Mouse (Mus musculus) large intestine, adult 2 months (tissue): Measurements from ENCODE around the gene Camk2b. TPM values are rescaled to one million over a fixed set of nuclear protein-coding genes. Genes with fewer than 3 reads are reported as not detected.
"Not testable (repeated sequence)": the region's sequence is repeated elsewhere in the genome, so short reads cannot be mapped to it uniquely, and the experiment has no call there.

Experiments used
- DNase-seq: peaks from one replicate; pipeline ENCODE4 v3.0.0-alpha.2; 2012; ENCODE audit warnings: low read depth, low spot score
- WGBS: fragments of 180-500 bp; shearing (Covaris S2); methylation state at CpG from one replicate; pipeline ENCODE4 v1.1.7; 2018; 5-methylcytosine and 5-hydroxymethylcytosine counted together
- polyA plus RNA-seq: library from polyadenylated mRNA; depleted of rRNA; stranded (reverse); fragments of >200 nt; gene quantifications from 2 replicates; pipeline ENCODE4 v1.2.3, GENCODE M21; 2012; rRNA removed

Camk2b gene
- polyA plus RNA-seq, 1 experiment = 5.0 TPM

DNA sequence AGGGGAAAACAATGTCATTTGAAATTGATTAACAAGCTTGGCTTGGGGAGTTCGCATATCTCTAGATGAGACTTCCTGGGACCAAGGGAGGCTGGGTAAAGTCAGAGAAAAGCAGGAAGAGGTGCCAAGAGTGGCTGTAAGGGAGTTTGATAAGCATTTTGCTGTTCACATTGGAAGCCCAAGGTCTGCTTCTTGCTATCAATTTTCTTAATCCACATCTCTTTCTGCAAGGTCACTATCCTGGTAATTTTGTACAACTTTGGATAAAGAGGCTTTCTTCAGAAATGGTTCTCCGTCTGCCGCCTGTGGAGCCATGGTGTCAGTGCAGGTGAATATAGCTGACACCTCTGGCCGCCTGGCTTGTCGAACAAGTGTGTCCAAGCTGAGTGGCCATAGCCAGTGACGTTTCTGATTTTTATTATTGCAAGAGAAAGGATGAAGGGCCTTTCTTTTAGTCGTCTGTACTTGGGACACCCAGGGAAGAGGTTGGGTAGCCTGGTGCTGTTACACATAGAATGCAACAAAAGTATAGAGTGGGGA lies 111.1 kb downstream of the Camk2b start:
- 5% methylated on average over 7 of the region's 7 CpGs for WGBS
- peak; percentile 43 for DNase-seq

DNA sequence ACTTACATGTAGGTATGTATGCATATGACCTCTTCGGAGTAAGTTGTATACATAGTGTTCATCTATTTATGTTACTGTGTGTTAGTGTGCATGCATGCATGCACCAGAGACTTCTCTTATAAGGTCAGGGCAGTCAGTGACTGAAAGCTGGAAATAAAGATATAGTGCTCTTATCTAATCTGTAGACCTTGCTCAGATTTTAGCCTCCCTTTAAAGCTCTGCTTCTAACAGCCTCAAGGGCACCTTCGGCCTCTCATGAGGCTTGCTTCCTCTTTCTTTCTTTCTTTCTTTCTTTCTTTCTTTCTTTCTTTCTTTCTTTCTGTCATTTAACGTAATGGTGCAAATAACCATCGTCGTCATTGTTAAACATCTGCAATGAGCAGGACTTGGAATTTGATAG lies 111.7 kb downstream of the Camk2b start:
- no peak for DNase-seq
- WGBS = 73% methylated on average over 5 of the region's 5 CpGs

DNA sequence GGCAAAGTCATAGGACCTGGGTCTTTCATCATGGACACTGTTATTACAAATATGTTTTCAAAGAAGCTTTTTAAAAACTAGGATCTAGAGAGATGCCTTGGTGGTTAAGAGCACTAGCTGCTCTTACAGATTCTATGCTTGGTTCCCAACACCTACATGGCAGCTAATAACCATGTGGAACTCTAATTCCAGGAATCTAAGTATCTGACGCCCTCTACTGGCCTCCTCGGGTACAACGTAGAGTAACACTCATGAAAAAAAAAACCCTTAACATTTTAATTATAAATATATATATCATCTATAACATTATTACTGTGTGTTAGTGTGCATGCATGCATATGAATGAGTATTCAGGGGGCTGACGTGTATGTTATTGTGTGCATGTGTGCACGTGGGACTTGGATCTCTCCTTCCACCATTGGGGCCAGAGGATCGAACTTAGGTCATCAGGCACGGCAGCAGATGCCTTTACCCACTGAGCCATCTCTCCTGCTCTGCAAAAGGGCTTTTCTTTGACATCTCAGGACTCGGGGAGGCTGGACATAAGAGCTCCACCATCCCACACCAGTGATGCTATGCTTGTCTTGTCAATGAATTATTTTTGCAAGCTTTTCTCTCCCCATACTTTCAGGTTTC lies 112.9 kb downstream of the Camk2b start:
- 45% methylated on average over 8 of the region's 8 CpGs for WGBS
- DNase-seq = no peak

DNA sequence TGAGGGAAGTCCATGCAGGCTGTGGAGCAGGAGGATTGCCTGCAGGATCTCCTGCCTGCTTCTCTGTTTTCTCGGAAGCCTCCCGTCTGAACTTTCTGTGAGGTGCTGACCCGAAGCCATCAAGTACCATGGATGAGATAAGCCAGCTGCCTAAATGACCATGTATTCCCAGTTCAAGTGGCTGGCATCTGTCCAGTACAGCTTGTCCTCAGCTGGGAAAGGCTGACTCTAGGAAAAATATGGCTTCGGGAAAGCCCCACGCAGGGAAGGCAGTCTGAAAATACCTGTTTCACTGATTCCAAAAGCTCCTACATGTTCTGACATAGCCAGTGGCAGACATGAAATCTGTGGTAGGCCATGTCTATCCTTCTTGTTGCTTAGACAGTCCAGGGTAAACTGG lies 113.7 kb downstream of the Camk2b start:
- 41% methylated on average over 5 of the region's 5 CpGs for WGBS
- DNase-seq = no peak

DNA sequence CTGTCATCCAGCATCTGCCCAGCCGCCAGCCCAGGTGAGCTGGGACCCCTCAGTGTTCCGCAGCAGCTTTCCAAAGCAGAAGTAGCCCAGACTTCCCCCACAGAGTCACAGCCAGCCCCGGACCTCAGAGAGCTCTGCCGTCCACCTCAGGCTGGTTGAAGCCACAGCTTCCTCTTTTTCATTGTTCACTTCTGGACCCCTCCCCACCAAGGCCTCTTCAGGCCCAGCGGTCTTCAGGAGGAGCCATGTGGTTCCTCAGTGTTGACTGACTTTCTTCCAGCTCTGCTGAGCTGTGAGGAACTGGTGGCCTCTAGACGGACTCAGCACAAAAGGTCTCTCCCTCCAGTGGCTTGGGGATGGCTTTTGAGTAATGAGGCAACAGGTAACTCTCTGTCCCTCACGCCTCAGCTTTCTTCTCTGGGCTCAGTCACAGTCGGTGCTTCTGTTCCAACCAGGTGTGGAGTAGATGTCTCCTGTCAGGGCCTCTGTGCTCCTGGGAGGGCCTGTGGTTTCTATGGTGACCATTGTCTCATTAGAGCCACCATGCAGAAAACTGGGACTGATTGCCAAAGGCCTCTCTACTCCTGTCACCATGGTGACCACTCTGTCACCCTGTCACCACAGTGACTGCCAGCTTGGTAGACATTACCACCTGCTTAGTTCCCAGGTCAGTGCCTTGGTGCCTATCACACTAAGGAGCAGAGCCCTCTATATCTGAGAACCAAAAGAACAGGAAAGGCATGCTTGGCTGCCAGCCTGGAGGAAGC lies 116.4 kb downstream of the Camk2b start, which contains the start of gene Gck:
TSS of gene Gck (minus strand) at position 496 of the 767 bp plus-strand sequence.
- DNase-seq = no peak
- 74% methylated on average over 8 of the region's 8 CpGs for WGBS

DNA sequence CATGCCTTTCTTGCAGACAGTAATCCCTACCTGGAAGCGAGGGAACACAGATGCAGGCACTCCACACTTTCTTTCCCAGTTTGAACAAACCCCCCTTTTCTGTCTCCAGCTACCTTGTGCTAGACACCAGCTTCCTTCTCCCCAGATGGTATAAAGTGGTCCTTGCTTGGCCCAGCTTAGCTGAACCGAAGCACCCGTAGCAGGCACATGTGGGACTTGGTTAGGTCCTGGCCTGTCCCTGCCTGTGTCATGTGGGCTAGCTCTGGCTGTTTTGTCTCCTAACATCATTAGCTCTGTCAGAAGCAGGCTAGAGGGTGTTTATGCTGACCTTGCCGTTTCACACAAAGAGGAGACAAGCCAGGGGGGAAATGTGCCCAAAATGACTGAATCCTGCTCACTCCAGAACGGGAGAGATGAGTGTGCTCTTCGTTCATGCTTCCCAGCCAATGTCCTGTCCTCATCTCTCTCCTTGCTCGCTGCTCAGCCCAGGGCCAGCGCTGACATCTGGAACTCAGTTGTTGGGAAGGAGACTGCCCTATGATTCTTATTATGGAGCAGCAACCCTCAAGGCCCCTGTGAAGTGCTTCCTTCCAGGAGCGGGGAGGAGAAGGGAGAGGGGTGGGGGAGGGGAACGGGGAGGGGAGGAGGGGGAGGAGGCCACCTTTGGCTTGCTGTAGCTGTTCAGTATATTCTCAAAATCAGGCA lies 117.5 kb downstream of the Camk2b start:
- DNase-seq = no peak
- WGBS = 64% methylated on average over 10 of the region's 10 CpGs

DNA sequence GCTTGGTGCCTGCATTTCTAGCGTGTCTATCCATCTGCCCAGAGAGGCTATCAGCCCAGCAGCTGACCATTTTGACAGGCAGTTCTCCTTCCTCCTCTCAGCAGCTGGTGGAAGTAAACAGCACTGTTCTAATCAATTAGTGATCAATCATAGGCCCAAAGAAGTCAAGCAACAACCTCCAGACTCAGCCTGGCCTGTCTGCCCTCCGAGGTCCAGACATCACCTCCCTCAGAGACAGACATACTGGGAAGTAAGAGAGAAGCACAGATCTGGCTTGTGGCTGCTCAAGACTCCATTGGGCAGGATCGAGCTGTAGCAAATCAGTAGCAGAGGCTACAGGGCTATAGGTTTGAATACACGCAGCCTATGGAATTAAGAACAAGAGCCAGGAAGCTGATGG lies 118.4 kb downstream of the Camk2b start:
- DNase-seq = no peak
- WGBS = 67% methylated on average over 4 of the region's 4 CpGs

DNA sequence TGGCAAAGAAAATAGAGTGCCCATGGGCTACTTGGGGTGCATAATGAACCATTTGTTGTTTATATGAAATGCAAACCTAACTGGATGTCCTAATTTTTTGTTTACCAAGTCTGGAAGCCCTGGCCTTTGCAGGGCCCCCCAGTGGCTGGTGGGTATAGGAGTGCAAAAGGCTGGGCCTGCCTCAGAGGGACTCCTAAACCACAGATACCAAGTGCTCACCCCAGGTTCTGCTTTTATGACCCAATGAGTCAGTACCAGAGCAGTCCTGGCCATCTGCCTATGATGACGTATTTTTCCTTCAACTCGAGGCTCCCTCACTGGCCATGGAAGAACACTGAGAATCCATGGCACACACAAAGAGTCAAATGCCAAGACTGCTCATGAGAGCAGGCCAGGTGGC lies 121.1 kb downstream of the Camk2b start:
- WGBS = 22% methylated on average over 2 of the region's 2 CpGs
- no peak for DNase-seq

DNA sequence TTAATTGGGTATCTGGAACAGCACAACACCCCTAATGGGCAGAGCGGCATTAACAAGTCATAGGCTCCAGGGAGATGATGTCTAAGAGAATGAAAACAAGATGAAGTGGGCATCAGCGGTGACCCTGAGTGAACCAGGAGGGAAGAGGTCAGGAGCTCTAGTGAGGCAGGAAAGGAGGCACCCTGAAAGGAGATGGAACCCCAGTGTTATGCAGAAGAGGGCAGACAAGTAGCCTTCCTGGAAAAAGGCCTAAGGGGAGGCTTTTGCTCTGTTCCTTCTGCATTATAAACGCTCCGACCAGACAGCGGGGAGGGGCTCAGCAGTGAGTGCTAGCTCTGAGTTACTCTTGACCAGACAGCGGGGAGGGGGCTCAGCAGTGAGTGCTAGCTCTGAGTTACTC lies 123.2 kb downstream of the Camk2b start:
- WGBS = 83% methylated on average over 6 of the region's 6 CpGs

DNA sequence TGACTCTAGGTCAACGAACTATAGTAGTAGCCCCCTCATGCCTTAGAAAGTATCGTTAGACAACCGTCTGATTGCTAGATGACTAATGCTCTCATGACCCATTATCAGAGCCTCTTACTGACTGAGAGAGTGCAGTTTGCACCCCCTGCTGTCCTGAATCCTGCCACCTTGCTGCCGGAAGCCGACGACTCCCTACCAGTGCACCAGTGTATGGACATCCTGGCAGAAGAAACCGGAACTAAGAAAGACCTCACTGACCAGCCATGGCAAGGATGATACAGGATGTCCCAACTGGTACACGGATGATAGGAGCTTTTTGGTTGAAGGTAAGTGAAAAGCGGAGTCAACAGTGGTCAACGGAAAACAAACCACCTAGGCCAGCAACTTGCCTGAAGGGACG lies 131.6 kb downstream of the Camk2b start:
- DNase-seq = not testable (repeated sequence)
- WGBS = 92% methylated on average over 11 of the region's 11 CpGs

More for the DNA sequence above, 123.2 kb downstream of the Camk2b start:
- no peak for DNase-seq

DNA sequence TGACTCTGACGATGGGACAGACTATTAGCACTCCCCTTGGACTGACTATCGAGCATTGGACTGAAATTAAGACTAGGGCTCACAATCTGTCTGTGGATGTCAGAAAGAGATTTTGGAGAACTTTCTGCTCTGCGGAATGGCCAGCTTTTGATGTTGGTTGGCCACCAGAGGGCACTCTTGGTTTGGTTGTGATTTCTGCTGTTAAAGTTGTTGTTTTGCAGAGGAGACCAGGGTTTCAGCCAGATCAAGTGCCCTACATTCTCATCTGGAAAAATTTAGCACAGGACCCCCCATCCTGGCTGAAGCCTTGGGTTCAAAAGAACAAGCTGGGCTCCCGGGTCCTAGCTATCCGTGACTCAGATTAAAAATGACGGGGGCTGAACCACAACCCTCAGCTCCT lies 134.2 kb downstream of the Camk2b start:
- WGBS = 90% methylated on average over 6 of the region's 6 CpGs
- DNase-seq = not testable (repeated sequence)

DNA sequence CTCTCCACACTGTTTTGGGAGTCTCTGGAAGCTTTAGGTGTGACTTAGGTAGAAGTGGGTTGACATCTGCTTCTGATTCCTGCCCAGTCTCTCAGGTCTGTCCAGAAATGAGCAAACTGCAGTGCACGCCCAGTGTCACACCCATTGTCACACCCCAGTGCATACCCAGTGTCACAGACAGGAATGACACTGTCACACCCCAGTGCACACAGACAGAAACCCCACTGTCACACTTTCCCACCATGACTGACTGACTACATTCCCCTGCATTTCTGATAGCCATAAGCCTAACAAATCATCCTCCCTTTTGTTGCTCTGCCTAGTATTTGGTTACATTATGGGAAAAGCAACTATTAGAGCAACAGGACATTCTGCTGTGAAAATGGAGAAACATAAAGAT lies 135.6 kb downstream of the Camk2b start:
- DNase-seq = no peak
- WGBS = 41% methylated on average over 1 of the region's 1 CpGs

DNA sequence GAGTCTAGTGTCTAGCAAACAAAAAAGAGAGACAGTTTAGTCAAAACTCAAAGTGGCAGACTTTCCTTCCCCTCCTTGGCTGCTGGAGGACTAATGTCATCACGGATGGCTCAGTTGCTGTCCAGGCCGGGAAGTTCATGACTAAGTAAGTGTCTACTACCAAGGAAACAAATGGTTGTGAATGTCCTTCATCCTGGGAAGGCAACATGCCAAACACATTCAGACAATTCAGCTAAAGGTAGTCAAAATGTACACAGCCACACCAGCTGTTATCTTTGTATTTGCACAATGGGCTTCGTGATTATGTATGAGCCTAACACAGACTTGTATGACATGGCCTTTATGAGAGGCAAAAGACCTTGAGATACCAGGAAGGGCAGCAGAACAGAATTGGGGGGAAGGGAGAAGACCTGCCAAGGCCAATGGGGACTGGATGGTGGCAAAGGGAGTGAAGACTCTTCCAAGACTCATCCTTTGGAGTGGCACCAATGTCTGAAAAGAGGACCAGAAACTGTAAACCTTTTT lies 139.4 kb downstream of the Camk2b start:
- DNase-seq = no peak
- 53% methylated on average over 3 of the region's 3 CpGs for WGBS

DNA sequence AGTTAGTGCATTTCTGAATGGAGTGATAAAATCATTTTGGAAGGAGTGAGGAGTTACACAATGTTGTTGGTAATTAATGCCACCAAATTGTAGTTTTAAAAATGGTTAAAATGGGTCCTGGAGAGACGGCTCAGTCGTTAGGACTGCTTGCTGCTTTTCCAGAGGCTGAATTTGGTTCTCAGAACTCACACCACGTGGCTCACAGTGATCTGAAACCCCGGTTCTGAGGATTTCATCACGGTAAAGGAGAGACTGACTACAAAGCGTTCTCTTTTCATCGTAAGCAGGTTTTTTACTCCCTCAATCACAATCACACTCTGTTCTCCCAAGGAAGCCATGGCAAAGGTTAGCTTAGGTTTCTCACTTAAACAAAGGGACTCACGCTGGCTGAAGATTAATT lies 141.5 kb downstream of the Camk2b start:
- no peak for DNase-seq
- 59% methylated on average over 8 of the region's 8 CpGs for WGBS

DNA sequence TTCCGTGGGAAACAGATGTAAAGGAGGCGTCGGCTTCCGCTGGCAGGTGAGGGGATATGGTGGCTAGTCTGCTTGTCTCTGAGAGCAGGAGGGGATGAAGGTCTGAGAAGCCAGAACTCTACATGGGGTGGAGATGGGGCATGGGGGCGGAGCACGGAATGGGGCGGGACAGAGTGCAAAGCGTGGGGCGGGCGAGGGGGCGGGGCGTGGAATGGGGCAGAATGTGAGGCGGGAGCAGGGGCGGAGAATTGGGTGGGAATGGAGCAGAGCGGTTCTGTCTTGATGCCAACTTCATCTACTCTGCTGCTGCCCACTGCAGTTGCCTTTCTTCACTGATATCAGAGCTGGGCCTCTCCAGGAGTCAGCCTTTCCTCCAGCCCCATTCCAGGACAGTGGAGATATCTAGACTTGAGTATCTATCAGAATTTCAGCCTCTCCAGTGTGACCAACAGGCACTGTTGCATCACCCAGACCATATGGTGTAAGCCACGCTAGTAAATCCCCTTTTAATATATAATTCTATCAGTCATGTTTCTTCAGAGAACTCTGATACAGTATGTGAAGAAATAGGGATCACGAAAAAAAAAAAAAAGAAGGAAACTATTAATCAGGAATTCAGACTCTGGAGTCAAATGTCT lies 145.7 kb downstream of the Camk2b start:
- WGBS = 24% methylated on average over 17 of the region's 17 CpGs
- DNase-seq = no peak

Other genes with a start within 250 kb of the Camk2b start
- 30.8 and 41.7 TPM in 2 replicates for gene Polm, start 228.3 kb downstream of the Camk2b start, polyA plus RNA-seq
- gene Aebp1, start 204.4 kb downstream of the Camk2b start, polyA plus RNA-seq = 16.2 and 22.5 TPM in 2 replicates
- 153 and 179 TPM in 2 replicates for gene Pold2, start 188.1 kb downstream of the Camk2b start, polyA plus RNA-seq
- gene Myl7, start 167.6 kb downstream of the Camk2b start, polyA plus RNA-seq = 17.3 and 23.4 TPM in 2 replicates
- 0.42 and 0.66 TPM in 2 replicates for gene Gck, start 116.3 kb downstream of the Camk2b start, polyA plus RNA-seq
- gene Ykt6, start 110.7 kb downstream of the Camk2b start, polyA plus RNA-seq = 85.2 and 96.1 TPM in 2 replicates
- 0.07 and 0.34 TPM in 2 replicates for gene A730071L15Rik, start 133.7 kb upstream of the Camk2b start, polyA plus RNA-seq
- 32.8 and 44.1 TPM in 2 replicates for gene Nudcd3, start 134.1 kb upstream of the Camk2b start, polyA plus RNA-seq
- gene Npc1l1, start 163.8 kb upstream of the Camk2b start, polyA plus RNA-seq = 218 and 481 TPM in 2 replicates
- 31.4 and 34.7 TPM in 2 replicates for gene Ddx56, start 201.4 kb upstream of the Camk2b start, polyA plus RNA-seq
- gene Tmed4, start 208.5 kb upstream of the Camk2b start, polyA plus RNA-seq = 144 and 160 TPM in 2 replicates
- 221 and 357 TPM in 2 replicates for gene Ogdh, start 225.3 kb upstream of the Camk2b start, polyA plus RNA-seq